Mouse (Mus musculus): Measurements from ENCODE around the gene Cmpk2.
"Not testable (repeated sequence)": the region's sequence is repeated elsewhere in the genome, so short reads cannot be mapped to it uniquely, and the experiment has no call there.

The Cmpk2 gene

GRCm38 (mm10) chr12:26470042-26470409 lies 1.0 kb downstream of the Cmpk2 start:
- Histone ChIP-seq H3K4me3 (replicated peaks; ENCODE audit: low read length) (peak overlapping the region; percentile 83), H3K9me3 (ENCODE audit: low read length) (no peaks in the 10 kb centered on the region), H3K4me1 (replicated peaks; ENCODE audit: low read depth, low read length) (peaks cover 8% of the 10 kb centered on the region; the same call in 1 of the 2 replicates), H3K36me3 (ENCODE audit: insufficient read depth, low read length) (no peaks in the 10 kb centered on the region), H3K27me3 (ENCODE audit: insufficient read depth, low read length) (peaks cover 18% of the 10 kb centered on the region)
- no peak for TF ChIP-seq POU5F1 (IDR thresholded peaks at IDR 0.05; ENCODE audit: borderline replicate concordance, low read length)
- no peak for TF ChIP-seq NANOG (IDR thresholded peaks at IDR 0.05; ENCODE audit: borderline replicate concordance, low read length)
- no peak for TF ChIP-seq CTCF (conservative IDR thresholded peaks at IDR 0.05; ENCODE audit: low read length)

GRCm38 (mm10) chr12:26471376-26471775 lies 2.4 kb downstream of the Cmpk2 start:
- Histone ChIP-seq H3K4me3 (replicated peaks; ENCODE audit: low read length) (no peak overlapping the region), H3K36me3 (ENCODE audit: insufficient read depth, low read length) (no peaks in the 10 kb centered on the region), H3K9me3 (ENCODE audit: low read length) (no peaks in the 10 kb centered on the region), H3K27me3 (ENCODE audit: insufficient read depth, low read length) (peaks cover 18% of the 10 kb centered on the region), H3K4me1 (replicated peaks; ENCODE audit: low read depth, low read length) (peaks cover 8% of the 10 kb centered on the region; the same call in 1 of the 2 replicates)
- no peak for TF ChIP-seq NANOG (IDR thresholded peaks at IDR 0.05; ENCODE audit: borderline replicate concordance, low read length)
- no peak for TF ChIP-seq POU5F1 (IDR thresholded peaks at IDR 0.05; ENCODE audit: borderline replicate concordance, low read length)
- no peak for TF ChIP-seq CTCF (conservative IDR thresholded peaks at IDR 0.05; ENCODE audit: low read length)

DNA sequence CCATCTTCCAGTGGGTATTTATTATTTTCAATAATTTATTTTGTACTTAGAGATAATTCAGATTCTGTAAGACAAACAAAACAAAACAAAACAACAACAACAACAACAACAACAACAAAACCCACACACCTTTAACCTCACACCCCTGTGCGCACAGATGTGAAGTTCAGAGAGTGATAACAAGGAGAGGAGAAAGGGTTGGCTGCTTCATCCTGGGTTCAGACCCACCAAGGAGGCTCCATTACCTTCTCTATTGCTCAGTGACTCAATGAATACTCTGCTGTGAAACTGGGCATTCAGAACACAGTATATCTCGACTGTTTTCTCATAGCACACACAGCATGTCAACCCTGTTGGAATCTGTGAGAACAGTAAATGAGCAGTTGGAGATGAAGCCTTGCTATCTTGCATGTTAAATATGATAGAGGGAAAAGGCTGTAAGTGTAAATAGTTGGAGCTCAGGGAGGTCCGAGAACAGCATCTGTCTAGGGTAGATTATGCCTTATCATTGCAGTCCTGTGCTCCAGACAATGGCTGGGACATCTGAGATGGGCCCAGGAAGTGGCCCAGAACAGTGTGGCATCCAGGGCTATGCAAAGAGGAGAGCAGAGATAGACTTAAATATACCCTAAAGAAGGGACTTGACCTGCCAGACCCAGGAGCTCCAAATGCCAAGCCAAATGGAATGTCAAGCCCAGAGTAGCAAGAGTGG lies 3.9 kb downstream of the Cmpk2 start:
- Histone ChIP-seq H3K36me3 (ENCODE audit: insufficient read depth, low read length) (no peaks in the 10 kb centered on the region), H3K27me3 (ENCODE audit: insufficient read depth, low read length) (peaks cover 17% of the 10 kb centered on the region), H3K9me3 (ENCODE audit: low read length) (no peaks in the 10 kb centered on the region), H3K4me3 (replicated peaks; ENCODE audit: low read length) (no peak overlapping the region), H3K4me1 (replicated peaks; ENCODE audit: low read depth, low read length) (peaks cover 8% of the 10 kb centered on the region; the same call in 1 of the 2 replicates)
- TF ChIP-seq POU5F1 (IDR thresholded peaks at IDR 0.05; ENCODE audit: borderline replicate concordance, low read length) (no peak), CTCF (conservative IDR thresholded peaks at IDR 0.05; ENCODE audit: low read length) (no peak), NANOG (IDR thresholded peaks at IDR 0.05; ENCODE audit: borderline replicate concordance, low read length) (no peak)

DNA sequence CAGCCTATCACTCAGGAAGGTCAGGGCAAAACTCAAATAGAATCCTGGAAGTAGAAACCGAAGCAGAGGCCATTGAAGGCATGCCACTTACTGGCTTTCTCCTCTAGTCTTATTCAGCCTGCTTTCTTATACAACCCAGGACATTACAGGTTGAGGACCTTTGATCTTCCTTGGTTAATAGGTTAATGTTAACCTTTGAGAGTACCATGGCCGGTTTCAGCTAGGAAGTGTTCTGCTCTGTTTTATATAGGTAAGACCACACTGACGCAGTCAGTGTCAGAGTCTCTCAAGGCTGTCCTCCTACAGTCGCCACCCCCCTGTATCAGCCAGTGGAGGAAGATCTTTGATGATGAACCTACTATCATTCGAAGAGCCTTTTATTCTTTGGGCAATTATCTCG lies 4.7 kb downstream of the Cmpk2 start:
- H3K27me3 ChIP-seq (ENCODE audit: insufficient read depth, low read length): peaks cover 13% of the 10 kb centered on the region
- H3K36me3 ChIP-seq (ENCODE audit: insufficient read depth, low read length): no peaks in the 10 kb centered on the region
- no peak overlapping the region for H3K4me3 ChIP-seq (replicated peaks; ENCODE audit: low read length)
- H3K9me3 ChIP-seq (ENCODE audit: low read length): no peaks in the 10 kb centered on the region
- no peak for TF ChIP-seq POU5F1 (IDR thresholded peaks at IDR 0.05; ENCODE audit: borderline replicate concordance, low read length)
- TF ChIP-seq CTCF (conservative IDR thresholded peaks at IDR 0.05; ENCODE audit: low read length): no peak
- TF ChIP-seq NANOG (IDR thresholded peaks at IDR 0.05; ENCODE audit: borderline replicate concordance, low read length): no peak
- H3K4me1 ChIP-seq (replicated peaks; ENCODE audit: low read depth, low read length): peaks cover 5% of the 10 kb centered on the region; the same call in 1 of the 2 replicates

DNA sequence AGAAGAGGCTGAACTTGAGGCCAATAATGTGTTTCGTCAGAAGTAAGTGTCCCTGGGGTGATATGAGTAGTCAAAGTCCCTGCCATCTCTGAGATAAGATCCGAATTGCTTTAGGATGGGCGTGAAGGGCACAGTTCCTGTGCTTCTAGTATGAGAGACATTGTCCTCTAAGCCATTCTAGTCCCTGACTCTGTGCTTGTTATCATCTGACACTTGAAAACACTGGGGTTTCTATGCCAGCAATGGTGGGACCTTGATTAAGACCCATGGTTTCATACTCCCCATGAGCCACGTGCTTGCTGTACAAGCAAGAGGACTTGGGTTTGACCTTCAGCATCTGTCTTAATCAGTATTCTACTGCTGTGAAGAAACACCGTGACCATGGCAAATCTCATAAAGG lies 8.2 kb downstream of the Cmpk2 start:
- Histone ChIP-seq H3K36me3 (ENCODE audit: insufficient read depth, low read length) (no peaks in the 10 kb centered on the region), H3K27me3 (ENCODE audit: insufficient read depth, low read length) (no peaks in the 10 kb centered on the region; the same call in 1 of the 2 replicates), H3K9me3 (ENCODE audit: low read length) (no peaks in the 10 kb centered on the region), H3K4me3 (replicated peaks; ENCODE audit: low read length) (no peak overlapping the region), H3K4me1 (replicated peaks; ENCODE audit: low read depth, low read length) (no peaks in the 10 kb centered on the region)
- no peak for TF ChIP-seq CTCF (conservative IDR thresholded peaks at IDR 0.05; ENCODE audit: low read length)
- TF ChIP-seq NANOG (IDR thresholded peaks at IDR 0.05; ENCODE audit: borderline replicate concordance, low read length): no peak
- TF ChIP-seq POU5F1 (IDR thresholded peaks at IDR 0.05; ENCODE audit: borderline replicate concordance, low read length): no peak

DNA sequence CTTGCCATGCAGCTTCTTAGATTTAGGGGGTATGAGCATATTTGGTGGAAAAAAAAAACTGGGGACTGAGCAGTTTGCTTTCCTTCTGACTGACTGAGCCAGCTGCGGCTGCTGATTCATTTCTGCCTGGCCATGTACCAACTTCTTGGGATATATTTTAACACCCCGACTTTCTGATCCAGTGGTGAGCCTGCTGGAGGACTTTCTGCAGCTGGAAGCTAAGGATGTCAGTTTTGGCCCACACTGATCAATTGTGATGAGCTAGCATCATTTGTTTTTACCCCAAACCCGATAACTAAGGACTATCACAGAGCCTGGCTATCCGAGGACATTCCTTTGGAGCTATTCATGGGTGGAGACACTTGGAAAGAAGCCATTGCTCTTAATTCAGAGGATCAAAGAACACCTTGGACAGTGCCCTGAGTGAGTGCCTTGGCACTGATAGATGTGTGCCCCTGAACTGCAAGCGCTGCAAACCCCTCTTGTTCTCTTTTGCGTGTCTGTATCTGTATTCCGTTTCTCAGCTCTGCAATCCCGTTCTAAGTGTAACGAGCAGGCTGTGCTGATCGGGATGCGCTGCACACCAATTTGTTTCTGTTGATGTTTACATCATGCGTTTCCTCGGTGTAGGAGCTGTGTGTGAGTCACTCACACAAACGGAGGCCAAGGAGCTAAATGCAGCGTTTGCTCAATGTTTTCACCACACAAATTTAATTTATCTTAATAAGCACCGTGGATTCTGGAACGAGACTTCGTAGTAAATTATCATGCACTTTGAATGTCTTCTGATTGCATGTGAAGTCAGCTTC lies 9.4 kb downstream of the Cmpk2 start:
- TF ChIP-seq POU5F1 (IDR thresholded peaks at IDR 0.05; ENCODE audit: borderline replicate concordance, low read length) (no peak), CTCF (conservative IDR thresholded peaks at IDR 0.05; ENCODE audit: low read length) (no peak), NANOG (IDR thresholded peaks at IDR 0.05; ENCODE audit: borderline replicate concordance, low read length) (no peak)
- H3K4me1 ChIP-seq (replicated peaks; ENCODE audit: low read depth, low read length): no peaks in the 10 kb centered on the region
- H3K27me3 ChIP-seq (ENCODE audit: insufficient read depth, low read length): no peaks in the 10 kb centered on the region; the same call in 1 of the 2 replicates
- no peaks in the 10 kb centered on the region for H3K9me3 ChIP-seq (ENCODE audit: low read length)
- H3K4me3 ChIP-seq (replicated peaks; ENCODE audit: low read length): no peak overlapping the region
- H3K36me3 ChIP-seq (ENCODE audit: insufficient read depth, low read length): no peaks in the 10 kb centered on the region

- H3K36me3 ChIP-seq (ENCODE audit: insufficient read depth, low read length); H3K27me3 ChIP-seq (ENCODE audit: insufficient read depth, low read length); H3K9me3 ChIP-seq (ENCODE audit: low read length); H3K4me3 ChIP-seq (replicated peaks; ENCODE audit: low read length): not testable (repeated sequence)
- H3K4me1 ChIP-seq (replicated peaks; ENCODE audit: low read depth, low read length): peaks cover 15% of the 10 kb centered on the region; the same call in 1 of the 2 replicates
These were observed 17.0 kb downstream of the Cmpk2 start for GRCm38 (mm10) chr12:26485738-26486580.
